Mouse (Mus musculus) MEL (cell line): ENCODE measurements around the gene Trim27. TPM values are rescaled to one million over a fixed set of nuclear protein-coding genes. Genes with fewer than 3 reads are reported as not detected.

Experiments used
- DNase-seq: peaks from one replicate; pipeline ENCODE4 v3.0.0; 2011; ENCODE audit warnings: low read depth, low spot score
- H3K27ac ChIP-seq: 2 replicates; pipeline ENCODE4 v1.5.1; 2012; ENCODE audit warnings: low read depth, mild to moderate bottlenecking, control low read depth, low read length, moderate library complexity; ENCODE audit not compliant: control insufficient read depth
- H3K27me3 ChIP-seq, 2 experiments: fragments of 150-350 bp in 1 of 2; sonication (generic) in 1 of 2; 2 replicates each; pipeline ENCODE4 v1.6.1; 2012; ENCODE audit warnings: low read length in 2 of 2, mild to moderate bottlenecking in 2 of 2, improper control_type of control experiment in 1 of 2, moderate library complexity in 1 of 2; ENCODE audit not compliant: insufficient read depth in 2 of 2, control insufficient read depth in 1 of 2
- H3K36me3 ChIP-seq, 2 experiments: 2 replicates each; pipeline ENCODE4 v1.6.1; 2012 to 2014; ENCODE audit warnings: low read length in 2 of 2, improper control_type of control experiment in 1 of 2, inconsistent platforms in 1 of 2, mild to moderate bottlenecking in 1 of 2; ENCODE audit not compliant: insufficient read depth in 2 of 2, control insufficient read depth in 1 of 2
- H3K4me1 ChIP-seq, 2 experiments: fragments of 150-350 bp in 1 of 2; sonication (generic) in 1 of 2; 2 replicates each; pipeline ENCODE4 v1.6.1; 2012; ENCODE audit warnings: low read length in 2 of 2, improper control_type of control experiment in 1 of 2, mild to moderate bottlenecking in 1 of 2; ENCODE audit not compliant: insufficient read depth in 2 of 2, control insufficient read depth in 1 of 2
- H3K4me3 ChIP-seq, 2 experiments: fragments of 150-350 bp in 1 of 2; sonication (generic) in 1 of 2; 2 replicates each; pipeline ENCODE4 v1.5.1; 2012; ENCODE audit warnings: low read depth in 2 of 2, low read length in 2 of 2, mild to moderate bottlenecking in 2 of 2, moderate library complexity in 2 of 2, control low read depth in 1 of 2, improper control_type of control experiment in 1 of 2; ENCODE audit not compliant: control insufficient read depth in 1 of 2, insufficient read depth in 1 of 2
- H3K79me2 ChIP-seq: 2 replicates; pipeline ENCODE4 v1.6.1; 2012; ENCODE audit warnings: mild to moderate bottlenecking, low read length, moderate library complexity; ENCODE audit not compliant: control insufficient read depth, poor library complexity, insufficient read depth
- H3K9ac ChIP-seq: 2 replicates; pipeline ENCODE4 v1.6.1; 2012; ENCODE audit warnings: low read depth, mild to moderate bottlenecking, control low read depth, low read length, moderate library complexity; ENCODE audit not compliant: control insufficient read depth, poor library complexity, severe bottlenecking
- H3K9me3 ChIP-seq: fragments of 150-350 bp; sonication (generic); replicated peaks from 2 replicates; pipeline ENCODE4 v1.6.1; 2012; ENCODE audit warnings: mild to moderate bottlenecking, low read length, improper control_type of control experiment, moderate library complexity; ENCODE audit not compliant: insufficient read depth
- CTCF ChIP-seq, 3 experiments: IDR thresholded peaks in 2 of 3; conservative IDR thresholded peaks in 1 of 3; 2 replicates each; pipeline ENCODE4 v1.5.1; 2011 to 2012; ENCODE audit warnings: low read length in 3 of 3, low read depth in 2 of 3, mild to moderate bottlenecking in 2 of 3, improper control_type of control experiment in 1 of 3, inconsistent platforms in 1 of 3, mixed read lengths in 1 of 3, moderate library complexity in 1 of 3; ENCODE audit not compliant: control insufficient read depth in 1 of 3, insufficient read depth in 1 of 3, poor library complexity in 1 of 3, severe bottlenecking in 1 of 3
- E2F4 ChIP-seq: IDR thresholded peaks from 2 replicates; pipeline ENCODE4 v1.6.1; 2011; ENCODE audit warnings: low read depth, low read length, improper control_type of control experiment, borderline replicate concordance
- ELF1 ChIP-seq: IDR thresholded peaks from 2 replicates; pipeline ENCODE4 v1.6.1; 2014; ENCODE audit warnings: low read depth, mild to moderate bottlenecking, inconsistent platforms, low read length, improper control_type of control experiment, moderate library complexity
- EP300 ChIP-seq, 2 experiments: IDR thresholded peaks; 2 replicates each; pipeline ENCODE4 v1.6.1; 2011; ENCODE audit warnings: improper control_type of control experiment in 2 of 2, low read length in 2 of 2, low read depth in 1 of 2, mild to moderate bottlenecking in 1 of 2
- ETS1 ChIP-seq: IDR thresholded peaks from 2 replicates; pipeline ENCODE4 v1.6.1; 2012; ENCODE audit warnings: low read depth, mild to moderate bottlenecking, inconsistent platforms, low read length, improper control_type of control experiment, moderate library complexity
- GABPA ChIP-seq: IDR thresholded peaks from 2 replicates; pipeline ENCODE4 v1.6.1; 2012; ENCODE audit warnings: low read depth, mild to moderate bottlenecking, inconsistent platforms, low read length, improper control_type of control experiment, moderate library complexity
- GATA1 ChIP-seq: IDR thresholded peaks from 2 replicates; pipeline ENCODE4 v1.6.1; 2011; ENCODE audit warnings: low read depth, low read length, improper control_type of control experiment
- HCFC1 ChIP-seq: IDR thresholded peaks from 2 replicates; pipeline ENCODE4 v1.6.1; 2012; ENCODE audit warnings: low read depth, mild to moderate bottlenecking, inconsistent platforms, low read length, improper control_type of control experiment, moderate library complexity
- MAFK ChIP-seq: IDR thresholded peaks from 2 replicates; pipeline ENCODE4 v1.6.1; 2011; ENCODE audit warnings: low read depth, mild to moderate bottlenecking, low read length, improper control_type of control experiment, borderline replicate concordance
- MYC ChIP-seq: IDR thresholded peaks from 2 replicates; pipeline ENCODE4 v1.6.1; 2011; ENCODE audit warnings: low read depth, mild to moderate bottlenecking, low read length, improper control_type of control experiment, moderate library complexity
- NELFE ChIP-seq: IDR thresholded peaks from 2 replicates; pipeline ENCODE4 v1.6.1; 2011; ENCODE audit warnings: low read depth, low read length, improper control_type of control experiment
- POLR2A ChIP-seq, 2 experiments: IDR thresholded peaks; 2 replicates each; pipeline ENCODE4 v1.6.1; 2011 to 2012; ENCODE audit warnings: low read length in 2 of 2, mild to moderate bottlenecking in 2 of 2, control low read depth in 1 of 2, improper control_type of control experiment in 1 of 2, low read depth in 1 of 2, moderate library complexity in 1 of 2; ENCODE audit not compliant: control insufficient read depth in 1 of 2, insufficient read depth in 1 of 2, poor library complexity in 1 of 2
- POLR2AphosphoS2 ChIP-seq: IDR thresholded peaks from 2 replicates; pipeline ENCODE4 v1.6.1; 2011; ENCODE audit warnings: low read length, improper control_type of control experiment
- RAD21 ChIP-seq: IDR thresholded peaks from 2 replicates; pipeline ENCODE4 v1.6.1; 2011; ENCODE audit warnings: mild to moderate bottlenecking, low read depth, low read length, improper control_type of control experiment
- SIN3A ChIP-seq: IDR thresholded peaks from 2 replicates; pipeline ENCODE4 v1.6.1; 2012; ENCODE audit warnings: low read length, improper control_type of control experiment, inconsistent platforms
- TAL1 ChIP-seq: IDR thresholded peaks from 2 replicates; pipeline ENCODE4 v1.6.1; 2012; ENCODE audit warnings: mild to moderate bottlenecking, inconsistent platforms, low read length, moderate library complexity, mixed read lengths
- TBP ChIP-seq: IDR thresholded peaks from 2 replicates; pipeline ENCODE4 v1.8.0; 2011; ENCODE audit warnings: low read depth, low read length, improper control_type of control experiment
- TCF12 ChIP-seq: IDR thresholded peaks from 2 replicates; pipeline ENCODE4 v1.6.1; 2014; ENCODE audit warnings: low read depth, mild to moderate bottlenecking, inconsistent platforms, low read length, improper control_type of control experiment, moderate library complexity
- UBTF ChIP-seq: IDR thresholded peaks from 2 replicates; pipeline ENCODE4 v1.6.1; 2012; ENCODE audit warnings: low read depth, mild to moderate bottlenecking, inconsistent platforms, low read length, improper control_type of control experiment, moderate library complexity, borderline replicate concordance; ENCODE audit not compliant: insufficient read depth
- USF2 ChIP-seq, 2 experiments: IDR thresholded peaks; 2 replicates each; pipeline ENCODE4 v1.6.1; 2011 to 2012; ENCODE audit warnings: improper control_type of control experiment in 2 of 2, low read length in 2 of 2, borderline replicate concordance in 1 of 2, inconsistent platforms in 1 of 2, low read depth in 1 of 2, mild to moderate bottlenecking in 1 of 2; ENCODE audit not compliant: insufficient read depth in 1 of 2
- ZMIZ1 ChIP-seq: IDR thresholded peaks from 2 replicates; pipeline ENCODE4 v1.6.1; 2012; ENCODE audit warnings: low read depth, mild to moderate bottlenecking, inconsistent platforms, low read length, improper control_type of control experiment, moderate library complexity
- ZNF384 ChIP-seq: IDR thresholded peaks from 2 replicates; pipeline ENCODE4 v1.6.1; 2012; ENCODE audit warnings: low read depth, mild to moderate bottlenecking, inconsistent platforms, low read length, improper control_type of control experiment
- polyA plus RNA-seq, 2 experiments: library from polyadenylated mRNA; stranded (reverse) in 1 of 2; unstranded in 1 of 2; fragments of >175 nt in 1 of 2; fragments of >200 nt in 1 of 2; gene quantifications; 2 replicates each; pipeline versions ENCODE4 v1.2.1 to v1.2.4; 2012; ENCODE audit warnings: low replicate concordance in 2 of 2, low read depth in 1 of 2; ENCODE audit not compliant: insufficient read length in 2 of 2, insufficient read depth in 1 of 2, missing spikeins in 1 of 2
- total RNA-seq: library from RNA; depleted of rRNA; stranded (reverse); fragments of 300-350 nt; gene quantifications from 2 replicates; pipeline ENCODE4 v1.2.3, GENCODE M21; 2012

Gene Trim27
- total and polyA plus RNA-seq, 3 experiments, result 258 to 339 (median 311) TPM

DNA sequence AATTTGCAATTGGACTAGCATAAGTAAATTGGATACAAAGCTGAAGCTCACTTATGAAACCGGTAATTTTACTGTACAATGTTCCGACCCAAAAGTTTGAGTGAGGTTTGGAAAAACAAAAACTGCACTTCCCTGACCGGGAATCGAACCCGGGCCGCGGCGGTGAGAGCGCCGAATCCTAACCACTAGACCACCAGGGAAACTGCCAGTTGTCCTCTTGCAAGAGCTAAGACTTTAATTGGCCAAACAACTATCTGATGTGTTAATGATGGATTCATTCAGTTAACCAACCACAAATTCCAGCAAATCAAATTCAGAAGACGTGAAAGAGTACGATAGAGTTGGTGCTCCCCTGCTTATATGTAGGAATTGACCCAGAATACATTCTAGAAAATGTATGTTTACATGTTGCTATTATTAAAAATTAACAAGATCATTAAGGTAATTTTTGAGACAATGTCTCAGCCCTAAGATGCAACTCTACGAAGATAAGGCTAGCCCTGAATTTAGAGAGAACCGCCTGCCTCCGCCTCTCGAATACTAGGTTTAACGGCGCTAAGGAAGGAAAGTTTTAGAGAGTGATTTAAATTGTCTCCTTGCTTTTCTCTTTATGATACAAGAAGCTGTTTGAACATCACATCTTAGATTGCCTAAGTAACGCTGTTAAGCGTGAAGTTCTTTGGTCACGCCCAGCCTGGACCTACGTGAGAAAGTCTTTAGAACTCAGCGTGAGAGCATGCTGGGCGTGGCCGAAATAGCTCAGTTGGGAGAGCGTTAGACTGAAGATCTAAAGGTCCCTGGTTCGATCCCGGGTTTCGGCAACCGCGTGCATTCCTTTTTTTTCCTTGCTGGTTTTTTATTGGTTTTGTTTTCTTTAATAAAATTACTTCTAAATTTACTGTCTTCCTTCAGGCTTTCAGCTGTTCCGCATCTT is 18.3 kb upstream of the Trim27 start:
- H3K27ac ChIP-seq, result no peak overlapping the region
- H3K4me3 ChIP-seq, result peak overlapping the region; percentile 56 to 89
- no peak for TF ChIP-seq HCFC1
- peak; percentile 99 for TF ChIP-seq TBP
- peak; percentile 65 for TF ChIP-seq GATA1
- H3K9me3 ChIP-seq, result no peaks in the 10 kb centered on the region
- H3K27me3 ChIP-seq, result peaks cover 0 to 8% of the 10 kb centered on the region in 2 experiments; a peak in 2 of 4 replicates
- H3K4me1 ChIP-seq, result peaks cover 3 to 8% of the 10 kb centered on the region in 2 experiments; a peak in 2 of 4 replicates
- H3K79me2 ChIP-seq, result no peaks in the 10 kb centered on the region; the same call in 1 of the 2 replicates
- peaks cover 0 to 2% of the 10 kb centered on the region in 2 experiments; a peak in 2 of 4 replicates for H3K36me3 ChIP-seq
- H3K9ac ChIP-seq, result peak overlapping the region; percentile 63
- peak; percentile 94 for DNase-seq

GRCm38 (mm10) chr13:21161591-21161990 is 17.7 kb upstream of the Trim27 start:
- Histone ChIP-seq H3K9me3 (no peaks in the 10 kb centered on the region), H3K27me3 (peaks cover 0 to 6% of the 10 kb centered on the region in 2 experiments; a peak in 2 of 4 replicates), H3K27ac (no peak overlapping the region), H3K9ac (peak overlapping the region; percentile 46), H3K36me3 (peaks cover 0 to 6% of the 10 kb centered on the region in 2 experiments; a peak in 2 of 4 replicates), H3K4me1 (peaks cover 3 to 8% of the 10 kb centered on the region in 2 experiments; a peak in 2 of 4 replicates), H3K79me2 (no peaks in the 10 kb centered on the region; the same call in 1 of the 2 replicates), H3K4me3 (peak overlapping the region; percentile 33 to 64)
- no peak for TF ChIP-seq GABPA
- no peak for TF ChIP-seq ZNF384
- no peak for TF ChIP-seq E2F4
- TF ChIP-seq ZMIZ1, result no peak
- no peak for DNase-seq

- peaks cover 0 to 6% of the 10 kb centered on the region in 2 experiments; a peak in 2 of 4 replicates for H3K36me3 ChIP-seq
- peaks cover 0 to under 1% of the 10 kb centered on the region in 2 experiments; a peak in 1 of 4 replicates for H3K27me3 ChIP-seq
- H3K9me3 ChIP-seq, result no peaks in the 10 kb centered on the region
- no peak for DNase-seq
- H3K27ac ChIP-seq, result no peak overlapping the region
- TF ChIP-seq TAL1 (no peak), MYC (no peak), ETS1 (no peak), POLR2A (IDR thresholded peaks at IDR 0.05; ENCODE audit: control insufficient read depth in 1 of 2, insufficient read depth in 1 of 2, low read depth in 1 of 2, low read length in 2 of 2, poor library complexity in 1 of 2) (no peak), ZNF384 (no peak), ZMIZ1 (no peak), NELFE (no peak), RAD21 (no peak), CTCF (IDR thresholded peaks at IDR 0.05 in 2 of 3, conservative IDR thresholded peaks at IDR 0.05 in 1 of 3; ENCODE audit: control insufficient read depth in 1 of 3, insufficient read depth in 1 of 3, low read depth in 2 of 3, low read length in 3 of 3, poor library complexity in 1 of 3, severe bottlenecking in 1 of 3) (no peak), ELF1 (no peak), UBTF (no peak), POLR2AphosphoS2 (no peak), SIN3A (no peak), EP300 (IDR thresholded peaks at IDR 0.05; ENCODE audit: low read depth in 1 of 2, low read length in 2 of 2) (no peak), MAFK (no peak), USF2 (IDR thresholded peaks at IDR 0.05; ENCODE audit: borderline replicate concordance in 1 of 2, insufficient read depth in 1 of 2, low read depth in 1 of 2, low read length in 2 of 2) (no peak), TCF12 (no peak)
- TF ChIP-seq, all 39 proteins: peak for 0
- H3K79me2 ChIP-seq, result no peaks in the 10 kb centered on the region; the same call in 1 of the 2 replicates
- no peak overlapping the region for H3K9ac ChIP-seq
- peaks cover 3 to 8% of the 10 kb centered on the region in 2 experiments; a peak in 2 of 4 replicates for H3K4me1 ChIP-seq
- H3K4me3 ChIP-seq, result peak overlapping the region in 1 of 2 experiments; percentile 1; a peak in 2 of 4 replicates
These were observed 16.7 kb upstream of the Trim27 start for GRCm38 (mm10) chr13:21162591-21162990.
